Mouse (Mus musculus) cerebellum, adult (tissue): ENCODE data around the gene Epha6.
A peak's percentile ranks its signal among the peaks of the same experiment; 100 is the strongest.

Experiments
- ATAC-seq: cut with Nextera tagmentation; 2 replicates; pipeline ENCODE4 v1.9.2; 2017; ENCODE audit warnings: mild to moderate bottlenecking, moderate library complexity, mixed read lengths; ENCODE audit not compliant: insufficient number of reproducible peaks, low FRiP score, low TSS enrichment

The Epha6 gene

DNA sequence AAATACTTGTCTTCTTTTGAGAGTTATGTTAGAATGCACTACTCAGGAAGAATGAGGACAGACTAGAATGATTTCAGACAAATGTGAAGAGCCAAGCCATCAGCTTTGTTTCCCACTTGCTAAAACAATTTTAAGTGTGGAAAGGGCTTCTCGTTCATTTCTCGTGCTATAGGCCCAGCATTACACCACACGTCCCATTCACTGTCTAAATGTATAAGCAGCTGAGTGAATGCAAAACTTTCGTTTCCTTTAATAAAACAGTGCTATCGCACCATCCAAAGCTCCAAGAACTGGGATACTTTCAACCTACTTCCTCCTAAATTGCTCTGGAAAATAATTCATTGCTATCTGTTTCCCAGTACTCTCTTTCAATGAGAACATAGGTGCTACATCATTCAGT, 916.2 kb downstream of the Epha6 start:
- ATAC-seq, result no peak

DNA sequence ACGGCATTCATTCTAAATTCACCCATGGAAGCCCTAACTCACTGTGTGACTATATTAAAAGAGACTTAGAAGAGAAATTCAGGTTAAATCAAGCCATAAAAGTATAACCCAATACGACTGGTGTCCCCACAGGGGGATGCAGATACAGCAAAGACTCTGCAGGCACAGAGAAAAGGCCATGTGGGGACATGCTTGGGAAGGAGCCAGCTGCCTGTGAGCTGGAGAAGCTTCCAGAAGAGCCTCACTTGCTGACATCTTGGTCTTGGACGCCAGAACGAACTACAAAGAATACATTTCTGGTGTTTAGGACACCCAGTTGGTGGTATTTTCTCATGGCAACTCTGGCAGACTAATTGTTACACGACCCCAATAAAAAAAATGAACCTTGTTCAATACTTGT, 920.2 kb downstream of the Epha6 start:
- ATAC-seq, result no peak

GRCm38 (mm10) chr16:59683434-59683833, 921.9 kb downstream of the Epha6 start:
- ATAC-seq, result peak; percentile 88

DNA sequence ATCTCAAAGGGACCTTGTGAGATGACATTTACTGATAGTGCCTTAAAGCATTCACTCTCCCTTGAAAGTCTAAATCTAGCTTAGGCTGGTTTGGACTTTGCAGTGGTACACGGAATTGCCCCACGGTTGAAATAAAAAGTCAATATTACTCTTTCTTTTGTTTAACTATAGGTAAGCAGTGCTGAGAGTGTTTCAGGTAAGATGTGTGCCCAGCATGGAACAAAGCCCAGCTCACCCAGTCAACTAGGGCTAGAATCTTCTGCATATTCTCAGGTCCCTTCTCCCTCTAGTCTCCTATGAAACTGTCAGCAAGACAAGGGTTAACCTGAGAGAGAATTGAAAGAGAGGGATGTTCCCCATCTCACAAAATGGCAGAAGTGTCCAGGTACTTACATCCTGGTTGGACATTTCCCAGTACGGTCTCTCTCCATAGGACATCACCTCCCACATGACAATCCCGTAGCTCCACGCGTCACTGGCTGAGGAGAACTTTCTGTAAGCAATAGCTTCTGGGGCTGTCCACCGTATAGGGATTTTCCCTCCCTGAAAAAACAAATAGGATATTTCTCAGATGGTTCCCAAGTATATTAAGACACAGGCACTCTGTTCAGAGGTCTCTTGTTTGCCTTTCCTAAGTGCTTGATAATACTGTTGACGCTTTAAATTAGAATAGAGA, 923.0 kb downstream of the Epha6 start:
- no peak for ATAC-seq

DNA sequence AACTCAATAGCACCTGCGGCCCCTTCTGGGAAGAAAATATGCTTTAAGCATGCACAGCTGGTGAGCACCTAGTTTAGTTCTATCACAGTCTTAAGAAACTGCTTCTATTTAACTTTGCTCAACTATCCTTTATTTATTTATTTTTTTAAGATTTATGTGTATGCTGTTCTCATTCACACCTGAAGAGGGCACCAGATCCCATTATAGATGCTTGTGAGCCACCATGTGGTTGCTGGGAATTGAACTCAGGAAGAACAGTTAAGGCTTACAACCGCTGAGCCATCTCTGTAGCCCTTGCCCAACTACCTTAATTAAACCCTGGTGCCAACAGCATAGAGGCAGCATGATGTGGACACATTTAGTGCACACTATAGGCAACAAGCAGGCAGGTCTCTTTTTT, 938.4 kb downstream of the Epha6 start:
- no peak for ATAC-seq

- no peak for ATAC-seq
These were observed 961.6 kb downstream of the Epha6 start for GRCm38 (mm10) chr16:59643766-59644165.

DNA sequence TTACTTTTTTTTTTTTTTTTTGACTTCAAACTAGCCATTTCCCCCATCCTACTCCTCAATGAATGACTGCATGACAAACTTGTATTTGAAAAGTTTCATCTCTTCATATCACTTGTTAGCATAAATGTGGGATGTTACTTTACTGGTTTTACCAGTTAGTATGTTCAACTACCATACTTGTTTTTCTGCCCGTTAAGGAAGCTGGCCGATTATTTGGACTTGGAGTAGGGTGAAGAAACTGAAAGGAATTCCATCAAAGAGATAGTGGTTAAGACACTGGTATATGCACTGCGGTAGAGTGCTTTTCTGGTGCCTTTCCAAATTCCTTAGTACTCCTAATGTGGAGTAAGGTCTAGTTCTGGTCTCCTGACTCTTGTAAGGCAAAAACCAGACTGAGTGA, 965.3 kb downstream of the Epha6 start:
- ATAC-seq, result no peak

- peak; percentile 93 for ATAC-seq
These were observed 966.1 kb downstream of the Epha6 start, which contains the start of gene Arl6 for GRCm38 (mm10) chr16:59639102-59639691. TSS of gene Arl6 (minus strand) at chr16:59639391.

DNA sequence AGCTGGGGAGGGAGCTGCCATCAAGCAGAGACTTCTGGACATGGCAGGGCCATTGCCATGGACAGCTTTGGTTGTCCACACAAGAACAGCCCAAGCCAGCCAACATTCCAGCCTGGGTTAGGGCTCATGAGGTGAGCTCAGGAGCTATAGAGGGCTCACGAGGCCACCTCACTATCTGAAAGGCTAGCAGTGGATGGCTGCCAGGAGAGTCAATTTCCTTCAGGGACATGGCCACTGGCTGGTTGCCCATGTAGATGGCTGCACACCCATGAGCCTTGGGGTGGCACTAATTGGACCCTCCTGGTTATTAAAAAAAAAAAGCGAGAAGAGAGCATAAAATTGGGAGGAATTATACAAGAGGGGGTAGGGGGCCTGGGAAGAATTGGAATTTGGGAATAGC, 970.7 kb downstream of the Epha6 start:
- no peak for ATAC-seq

GRCm38 (mm10) chr16:59621554-59621953, 983.8 kb downstream of the Epha6 start:
- no peak for ATAC-seq

DNA sequence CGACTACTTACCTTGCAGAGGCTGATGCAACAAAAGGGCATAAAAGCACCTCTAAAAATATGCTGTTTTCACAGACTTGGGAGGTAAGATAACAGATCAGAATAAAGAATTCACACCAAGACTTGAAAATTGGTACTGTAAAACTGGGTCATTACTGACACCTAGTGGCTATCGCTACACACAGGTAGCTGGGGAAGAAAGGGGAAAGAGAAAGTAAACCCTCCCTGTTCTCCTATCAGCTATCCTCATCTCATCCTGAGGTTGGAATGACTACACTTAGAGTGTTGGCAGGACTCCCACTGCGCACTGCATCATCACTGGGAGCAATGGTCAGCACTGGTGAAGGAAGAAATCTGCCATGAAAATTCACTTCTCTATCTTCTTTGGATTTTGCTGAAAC, 988.2 kb downstream of the Epha6 start:
- peak; percentile 86 for ATAC-seq

GRCm38 (mm10) chr16:59615675-59616074, 989.7 kb downstream of the Epha6 start:
- ATAC-seq, result no peak

- ATAC-seq, result no peak
These were observed 994.6 kb downstream of the Epha6 start for GRCm38 (mm10) chr16:59610750-59611149.

- no peak for ATAC-seq
These were observed 1001.1 kb downstream of the Epha6 start for GRCm38 (mm10) chr16:59604078-59604781.
